Mouse (Mus musculus): ENCODE measurements at regions not wholly inside any gene's neighbourhood (a gene's known extent, or its start where the extent isn't known, plus 50 kb on each side); places are given as distances from the start of the nearest gene placed in this dataset.

DNA sequence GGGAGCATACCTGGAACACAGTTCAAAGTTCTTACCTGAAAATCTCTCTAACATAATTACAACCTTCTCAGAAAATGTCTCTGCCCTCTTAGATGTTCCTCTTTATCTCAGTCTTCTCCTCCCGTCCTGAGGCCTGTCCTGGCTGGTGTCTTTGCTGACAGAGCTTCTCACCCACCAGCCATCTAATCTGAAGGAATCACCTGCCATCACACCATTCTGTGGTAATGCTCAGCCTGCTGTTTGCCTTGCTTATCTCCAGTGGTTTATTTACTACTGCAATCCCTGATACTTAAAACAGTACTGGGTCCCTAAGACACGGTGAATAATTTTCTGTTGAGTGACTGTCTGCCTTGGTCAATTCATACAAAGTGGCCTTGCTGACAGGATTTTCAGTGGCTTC is 317.8 kb upstream of the Hnrnpa3 start:
- DNase-seq (ENCODE audit: low spot score), result no peak

DNA sequence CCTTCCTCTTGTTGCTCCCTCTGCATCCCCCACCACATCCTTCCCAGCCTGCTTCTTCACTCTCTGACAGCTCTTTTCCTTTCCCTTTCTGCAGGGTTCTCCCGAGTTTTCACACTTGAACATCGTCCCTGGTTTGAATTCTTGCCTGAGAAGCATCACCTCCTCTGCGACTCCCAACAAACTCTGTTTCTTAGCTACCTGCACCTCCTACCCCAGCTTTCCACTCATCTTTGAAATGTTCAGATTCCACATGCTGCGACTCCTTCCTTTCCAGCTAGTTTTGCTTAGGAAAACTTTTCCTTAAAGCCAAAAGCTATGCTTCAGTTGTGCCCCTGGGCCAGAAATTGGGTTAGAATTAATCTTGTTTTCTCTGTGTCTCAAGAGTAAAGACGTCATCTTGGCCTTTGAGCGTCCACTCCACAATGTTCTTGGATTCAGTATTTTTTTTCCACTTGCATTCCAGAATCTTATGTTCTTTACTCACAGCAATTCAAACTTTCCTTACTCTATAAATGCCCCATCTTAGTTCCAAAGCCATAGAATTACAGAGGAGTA is 317.3 kb upstream of the Hnrnpa3 start:
- no peak for DNase-seq (ENCODE audit: low spot score)

DNA sequence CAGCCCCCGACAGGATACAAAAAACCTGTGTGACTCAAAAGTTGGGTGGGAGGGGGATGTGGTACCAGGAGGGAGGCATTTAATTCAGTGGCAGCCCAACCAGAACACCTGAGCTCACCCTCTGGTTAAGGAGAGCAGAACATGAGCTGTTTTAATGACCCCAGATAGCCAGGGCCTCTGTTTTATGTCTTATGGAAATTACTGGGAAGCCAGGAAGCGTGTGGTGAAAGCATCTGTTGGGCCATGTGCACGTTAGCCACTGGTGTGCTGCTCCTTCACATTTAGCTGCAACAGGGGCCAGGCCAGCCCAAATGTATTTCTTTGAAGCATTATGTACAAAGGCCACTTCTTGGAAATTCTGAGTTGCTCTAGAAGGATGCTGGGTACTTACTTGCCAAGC is 308.2 kb upstream of the Hnrnpa3 start:
- DNase-seq (ENCODE audit: low spot score), result no peak

DNA sequence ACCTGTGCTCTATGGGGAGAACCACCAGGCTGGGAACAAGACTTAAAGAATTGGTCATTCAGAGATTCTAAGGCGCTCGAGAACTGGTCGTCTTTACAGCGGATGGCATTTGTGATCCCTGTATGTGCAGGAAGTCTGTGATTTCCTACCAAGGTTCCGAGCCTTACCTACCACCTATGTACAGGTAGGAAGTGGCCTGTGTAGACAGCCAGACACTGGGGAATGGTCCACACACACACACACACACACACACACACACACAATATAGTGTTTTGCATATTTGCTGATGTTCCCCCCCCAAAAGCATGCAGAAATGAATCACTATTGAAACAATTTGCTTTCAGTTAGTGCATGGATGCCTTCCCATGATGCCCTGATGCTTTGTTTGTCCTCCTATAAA is 307.1 kb upstream of the Hnrnpa3 start:
- no peak for DNase-seq (ENCODE audit: low spot score)

DNA sequence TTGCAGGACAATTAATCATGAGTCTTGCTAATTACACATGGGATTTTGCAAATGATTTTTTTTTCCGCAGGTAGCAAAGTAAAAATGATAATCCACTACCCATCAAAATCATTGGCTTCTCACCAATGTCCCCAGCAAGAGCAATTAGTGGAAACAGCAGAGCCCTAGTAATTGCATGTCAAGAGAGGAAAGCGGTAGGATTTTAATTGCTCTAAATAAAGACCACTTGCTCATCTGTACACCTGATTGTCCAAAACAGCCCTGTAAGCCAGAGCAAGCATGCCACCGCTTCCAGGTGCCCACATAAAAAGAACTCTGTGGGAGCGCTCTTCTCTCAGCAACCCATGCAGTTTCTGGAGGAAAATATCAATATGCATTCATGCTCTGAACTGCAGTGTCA is 306.5 kb upstream of the Hnrnpa3 start:
- DNase-seq (ENCODE audit: low spot score), result no peak

DNA sequence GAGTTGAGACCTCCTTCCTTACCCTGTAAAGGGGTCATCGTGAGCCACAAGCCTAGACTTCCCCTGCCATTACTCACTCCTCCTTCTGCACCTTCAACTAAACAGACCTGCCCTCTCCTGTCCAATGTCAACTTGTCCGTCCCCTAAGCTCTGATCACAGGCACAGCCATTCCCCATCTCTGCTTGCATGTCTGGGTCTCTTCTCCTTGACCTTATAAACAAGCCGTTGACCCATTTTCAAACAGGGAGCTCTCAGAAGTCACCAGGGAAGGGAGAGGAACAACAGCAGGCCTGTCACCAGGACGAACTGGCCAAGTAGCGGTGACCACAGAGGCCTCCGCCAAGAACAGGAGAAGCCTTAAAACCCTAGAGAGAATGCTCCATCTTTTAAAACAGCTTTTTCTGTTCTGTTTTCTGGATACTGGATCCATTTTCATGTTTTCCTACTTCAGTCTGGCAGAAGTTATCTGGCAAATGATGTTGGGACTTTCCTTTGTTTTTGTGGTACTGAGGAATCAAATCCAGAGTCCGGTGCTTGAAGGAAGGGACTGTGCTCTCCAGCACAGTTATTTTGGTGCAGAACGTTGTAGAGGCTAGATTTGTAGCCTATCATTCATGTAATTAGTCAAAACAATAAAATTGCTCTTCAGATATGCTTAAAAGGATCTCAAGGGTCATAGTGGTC is 302.2 kb upstream of the Hnrnpa3 start:
- no peak for DNase-seq (ENCODE audit: low spot score)

DNA sequence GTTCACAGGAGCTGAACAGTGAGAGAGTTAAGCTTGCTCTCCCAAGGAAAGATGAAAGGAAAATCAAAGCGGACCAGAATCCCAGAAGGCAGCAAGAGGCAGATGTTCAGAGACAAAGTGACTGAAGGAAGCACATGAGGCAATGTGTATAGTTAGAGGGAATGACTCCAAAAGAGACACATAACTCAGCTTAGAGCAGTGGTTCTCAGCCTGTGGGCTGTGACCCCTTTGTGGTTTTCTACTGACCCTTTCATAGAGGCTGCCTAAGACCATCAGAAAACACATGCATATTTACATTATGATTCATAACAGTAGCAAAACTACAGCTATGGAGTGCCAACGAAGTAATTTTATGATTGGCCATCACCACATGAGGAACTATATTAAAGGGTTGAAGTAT is 301.5 kb upstream of the Hnrnpa3 start:
- DNase-seq (ENCODE audit: low spot score), result no peak

DNA sequence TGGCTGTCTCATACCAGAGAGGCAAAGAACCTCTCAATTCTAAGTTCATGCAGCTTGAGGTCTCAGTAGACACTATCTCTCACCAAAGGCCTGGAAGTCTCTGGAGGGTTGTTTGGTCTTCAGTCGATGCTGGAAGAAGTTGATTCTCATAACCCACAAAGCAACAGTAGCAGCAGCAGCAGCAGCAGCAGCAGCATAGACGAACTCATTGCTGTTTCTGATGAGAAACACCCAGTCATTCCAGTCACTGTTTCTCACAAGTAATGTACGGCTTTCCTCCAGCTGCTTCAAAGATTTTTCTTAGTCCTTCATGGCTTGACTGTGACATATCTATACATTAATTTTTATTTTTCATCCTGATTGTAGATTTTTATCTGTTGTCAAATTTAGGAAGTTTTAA is 298.1 kb upstream of the Hnrnpa3 start:
- DNase-seq (ENCODE audit: low spot score), result no peak

DNA sequence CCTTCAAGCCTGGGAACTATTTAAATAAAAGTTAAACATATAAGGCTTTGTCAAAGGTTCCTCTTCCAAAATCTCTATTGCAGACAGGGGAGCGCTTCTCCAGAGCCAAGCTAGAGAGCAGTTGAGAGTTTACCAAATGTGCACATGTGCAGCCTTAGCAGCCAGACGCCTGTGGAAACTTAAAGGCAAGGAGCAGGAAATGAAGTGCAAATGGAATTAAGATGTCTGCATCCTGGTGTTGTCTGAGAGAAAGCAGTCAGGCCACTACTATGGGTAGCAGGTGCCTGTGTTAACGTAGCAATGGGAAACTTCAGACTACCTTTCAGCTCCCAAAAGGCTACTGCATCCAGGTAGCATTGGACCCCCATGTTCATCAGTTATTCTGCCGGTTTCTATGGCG is 282.4 kb upstream of the Hnrnpa3 start:
- DNase-seq (ENCODE audit: low spot score), result no peak

DNA sequence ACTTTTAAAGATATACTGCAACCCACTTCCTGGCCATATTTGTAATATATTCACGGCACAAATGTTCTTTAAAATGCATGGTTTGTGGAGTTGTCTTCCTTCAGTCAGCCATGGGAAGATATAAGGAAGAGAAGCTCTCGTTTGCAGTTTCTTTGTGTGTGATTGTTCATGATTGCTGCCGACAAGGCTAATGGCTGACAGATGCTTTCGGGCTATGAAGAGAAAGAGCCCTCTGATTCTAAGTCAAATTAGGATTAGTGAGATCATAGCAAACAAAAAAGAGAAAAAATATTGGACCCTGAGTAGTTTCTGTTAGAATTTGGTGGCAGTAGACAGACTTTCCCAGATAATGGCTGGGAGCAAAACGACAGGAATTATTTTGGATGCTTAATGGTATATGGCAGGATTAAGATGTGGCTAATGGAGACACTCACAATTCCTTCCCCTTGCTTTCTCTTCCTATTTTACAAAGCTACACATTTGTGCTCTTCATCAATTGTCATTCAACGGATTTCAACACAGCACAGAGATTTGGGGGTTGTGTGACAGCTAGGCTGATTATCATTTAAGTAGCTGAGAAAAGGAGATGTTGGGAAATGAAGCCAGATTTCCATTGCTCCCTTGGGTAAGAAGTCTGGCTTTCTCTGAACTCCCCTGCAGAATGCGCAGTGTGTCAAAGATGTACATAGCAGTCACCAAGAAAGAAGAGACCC is 273.4 kb upstream of the Hnrnpa3 start:
- DNase-seq (ENCODE audit: low spot score), result no peak

DNA sequence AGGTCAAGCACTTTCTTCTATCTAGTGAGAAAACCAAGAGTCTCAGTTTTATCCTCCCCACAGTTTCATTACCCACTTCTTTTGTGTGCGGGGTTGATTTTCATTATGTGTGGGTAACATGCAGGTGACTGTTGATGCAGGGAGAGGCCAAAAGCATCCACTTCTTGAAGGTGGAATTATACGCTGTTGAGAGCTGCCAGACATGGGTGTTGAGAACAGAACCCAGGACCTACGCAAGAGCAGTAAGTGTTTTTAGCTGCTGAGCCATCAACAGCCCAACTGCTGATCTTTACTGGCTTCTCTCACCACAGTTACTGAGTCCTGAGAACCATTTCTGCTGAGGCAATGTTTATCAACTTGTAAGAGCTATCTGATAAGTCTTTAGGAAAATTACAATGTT is 272.4 kb upstream of the Hnrnpa3 start:
- no peak for DNase-seq (ENCODE audit: low spot score)

DNA sequence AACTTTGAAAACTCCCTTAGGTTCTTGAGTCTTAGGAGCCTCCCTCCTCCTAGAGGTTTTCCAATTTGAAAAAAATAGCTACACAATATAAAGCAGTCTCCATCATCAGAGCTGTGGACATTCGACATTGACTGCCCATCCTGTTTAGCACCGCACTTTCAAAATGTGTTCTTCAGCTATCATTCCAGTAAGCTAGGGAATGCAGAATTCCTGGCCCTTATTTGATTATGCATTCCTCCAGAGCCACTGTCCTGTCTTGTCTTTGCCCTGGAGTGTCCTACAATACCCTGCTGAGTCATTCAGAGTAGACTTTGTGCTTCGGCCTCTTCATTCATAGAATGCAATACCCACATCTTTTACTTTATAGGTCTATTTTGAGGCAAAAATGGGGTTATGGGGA is 267.0 kb upstream of the Hnrnpa3 start:
- no peak for DNase-seq (ENCODE audit: low spot score)

DNA sequence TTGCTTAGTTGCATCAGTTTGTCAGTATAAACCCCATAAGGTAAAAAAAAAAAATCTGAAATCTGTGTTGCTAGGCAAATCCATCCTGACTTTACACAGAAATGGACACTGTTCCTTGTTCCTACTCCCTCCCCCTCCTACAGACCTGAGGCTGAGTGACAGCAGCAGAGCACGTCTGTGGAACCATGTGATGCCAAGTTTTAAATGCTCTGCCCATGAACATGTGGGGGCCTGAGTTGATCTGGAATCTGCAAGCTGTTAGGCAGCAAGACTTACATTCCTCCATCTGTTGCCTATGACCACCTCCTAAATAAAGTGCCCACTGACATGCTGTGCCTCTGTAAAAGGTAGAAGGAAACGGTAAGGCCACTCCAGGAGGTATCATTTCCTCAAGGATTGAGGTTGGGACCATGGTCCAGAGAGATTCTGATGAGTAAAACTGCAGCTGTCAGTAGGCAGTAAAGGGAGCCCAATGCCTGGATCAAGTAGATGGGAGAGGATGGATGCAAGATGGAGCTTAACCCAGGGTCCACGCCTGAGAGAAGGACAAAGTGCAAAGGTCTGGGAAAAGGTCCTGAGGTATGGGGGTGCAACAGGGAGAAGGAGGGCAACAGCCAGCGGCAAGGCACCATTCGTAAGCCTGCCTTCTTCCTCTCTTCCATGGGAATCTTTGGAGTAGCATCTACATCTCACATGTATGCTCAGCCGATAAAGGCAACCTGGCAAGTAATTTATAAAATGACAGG is 264.0 kb upstream of the Hnrnpa3 start:
- no peak for DNase-seq (ENCODE audit: low spot score)

DNA sequence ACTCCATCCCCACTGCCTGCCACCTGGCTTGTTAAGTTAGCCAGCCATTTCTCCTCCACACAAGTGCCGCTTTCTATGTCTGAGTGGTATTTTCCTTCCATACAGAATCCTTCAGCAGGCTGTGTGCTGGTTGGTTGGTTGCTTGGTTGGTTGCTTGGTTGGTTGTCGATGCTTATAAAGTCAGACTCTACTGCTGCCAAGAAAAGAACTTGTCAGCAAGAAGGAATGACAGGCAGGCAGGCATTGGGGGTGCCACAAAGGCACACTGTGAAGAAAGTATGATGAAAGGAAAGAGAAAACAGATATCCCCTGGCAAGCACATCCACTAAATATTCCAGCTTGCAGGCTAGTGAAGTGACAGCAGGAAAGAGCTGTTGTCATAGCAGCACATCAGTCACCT is 263.0 kb upstream of the Hnrnpa3 start:
- DNase-seq (ENCODE audit: low spot score), result no peak

DNA sequence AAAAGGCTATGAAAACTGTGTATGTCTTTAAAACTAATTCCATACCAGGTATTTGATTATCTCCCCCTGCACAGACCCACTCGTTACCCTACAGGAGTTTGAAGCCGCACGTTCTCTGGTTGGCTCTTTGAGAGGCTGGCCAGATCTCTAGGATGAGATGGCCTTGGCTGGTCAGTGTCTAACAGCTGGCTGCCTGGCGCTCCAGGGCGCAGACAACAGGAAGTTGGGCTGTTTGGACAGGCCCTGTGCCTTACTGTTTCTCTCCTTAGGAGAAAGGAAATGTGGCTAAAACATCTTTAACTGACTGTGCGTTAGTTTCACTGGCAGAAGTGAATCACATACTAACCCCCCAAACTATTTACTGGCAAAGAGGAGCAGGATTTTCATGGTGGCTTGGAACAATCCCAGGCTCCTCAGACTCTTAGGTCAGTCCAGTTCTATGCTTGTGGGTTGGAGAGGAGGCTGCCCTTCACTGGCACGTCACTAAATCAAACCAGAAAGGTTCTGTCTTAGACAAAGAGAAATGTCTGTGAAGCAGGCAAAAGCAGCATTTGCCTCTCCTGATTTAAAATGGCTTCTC is 258.7 kb upstream of the Hnrnpa3 start:
- no peak for DNase-seq (ENCODE audit: low spot score)

DNA sequence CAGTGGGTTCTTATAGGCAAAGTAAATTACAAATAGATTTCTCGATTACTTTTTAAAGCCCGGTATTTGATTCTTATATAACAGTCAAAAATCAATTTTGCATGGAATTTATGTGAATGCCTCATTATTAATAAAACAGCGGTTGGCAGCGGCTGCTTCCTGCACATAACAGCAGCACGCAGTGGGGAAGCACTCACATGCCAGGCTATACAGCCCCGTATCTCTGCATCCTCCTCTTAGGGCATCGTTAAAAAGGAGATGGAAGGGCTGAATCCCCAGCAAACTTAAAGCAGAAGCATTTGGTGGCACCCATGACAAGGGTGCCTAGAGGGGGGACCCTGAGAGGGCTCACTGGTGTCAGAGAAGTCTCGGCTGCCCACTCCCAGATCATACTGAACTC is 255.3 kb upstream of the Hnrnpa3 start:
- DNase-seq (ENCODE audit: low spot score), result no peak

DNA sequence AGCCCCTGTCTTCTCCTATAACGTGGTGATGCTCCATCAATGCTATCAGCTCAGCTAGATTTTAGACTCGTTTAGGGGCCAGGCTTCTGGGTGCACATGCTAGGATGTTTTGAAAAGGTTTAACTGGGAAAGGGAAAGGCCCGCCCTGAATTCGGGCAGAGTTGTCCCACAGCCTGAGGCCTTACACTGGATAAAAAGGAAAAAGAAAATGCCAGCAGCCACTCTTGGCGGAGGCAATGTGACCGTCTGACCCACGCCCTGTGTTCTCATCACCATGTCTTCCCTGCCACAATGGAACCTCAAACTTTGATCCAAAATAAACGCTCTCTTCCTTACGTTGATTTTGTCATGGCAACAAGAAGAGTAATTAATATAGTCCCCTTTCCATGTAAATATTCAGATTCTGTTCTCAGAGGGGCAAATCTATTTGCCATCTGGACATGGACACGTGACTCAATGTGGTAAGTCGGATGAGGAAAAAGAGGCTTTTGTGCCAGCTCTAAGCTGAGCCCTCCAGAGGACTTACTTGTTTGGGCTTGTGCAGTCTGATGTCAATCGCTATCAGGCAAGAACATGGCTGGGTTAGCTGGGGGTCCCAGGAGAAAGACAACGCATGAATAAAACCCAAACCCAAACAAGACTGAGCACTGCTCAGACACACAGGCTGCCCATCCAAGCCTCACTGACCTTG is 253.4 kb upstream of the Hnrnpa3 start:
- no peak for DNase-seq (ENCODE audit: low spot score)

DNA sequence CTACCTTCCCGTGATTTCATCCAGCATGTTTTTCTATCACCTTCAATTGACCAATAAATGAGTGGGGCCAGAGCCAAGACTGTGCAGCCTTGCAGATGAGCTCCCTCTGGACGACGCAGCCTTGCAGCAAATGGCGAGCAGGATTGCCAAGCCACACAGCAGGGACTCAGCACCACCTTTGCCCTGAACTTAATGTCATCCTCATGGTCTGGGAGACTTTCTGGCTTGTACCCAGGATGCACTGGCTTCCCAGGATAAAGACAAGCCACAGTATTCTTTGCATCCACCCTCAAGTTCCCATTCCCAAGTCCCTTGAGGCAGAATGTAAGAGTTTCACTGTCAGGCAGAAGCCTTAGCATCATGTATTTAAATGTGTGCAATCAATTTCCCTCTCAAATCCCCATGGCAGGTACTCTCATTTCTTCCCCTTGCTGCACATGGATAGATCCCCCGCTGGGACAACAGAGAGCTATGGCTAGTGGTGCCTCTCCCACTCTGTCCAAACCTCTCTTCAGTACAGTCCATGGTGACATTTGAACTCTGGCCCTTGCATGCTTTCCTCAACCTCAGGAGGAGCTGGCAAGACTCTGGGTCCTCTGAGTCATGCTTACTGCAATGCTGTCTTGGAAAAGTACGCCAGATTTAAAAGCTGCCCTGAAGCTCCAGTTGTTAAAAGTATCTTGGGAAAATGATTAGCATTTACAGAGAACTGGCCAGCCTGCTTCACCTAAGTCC is 252.2 kb upstream of the Hnrnpa3 start:
- DNase-seq (ENCODE audit: low spot score), result no peak

DNA sequence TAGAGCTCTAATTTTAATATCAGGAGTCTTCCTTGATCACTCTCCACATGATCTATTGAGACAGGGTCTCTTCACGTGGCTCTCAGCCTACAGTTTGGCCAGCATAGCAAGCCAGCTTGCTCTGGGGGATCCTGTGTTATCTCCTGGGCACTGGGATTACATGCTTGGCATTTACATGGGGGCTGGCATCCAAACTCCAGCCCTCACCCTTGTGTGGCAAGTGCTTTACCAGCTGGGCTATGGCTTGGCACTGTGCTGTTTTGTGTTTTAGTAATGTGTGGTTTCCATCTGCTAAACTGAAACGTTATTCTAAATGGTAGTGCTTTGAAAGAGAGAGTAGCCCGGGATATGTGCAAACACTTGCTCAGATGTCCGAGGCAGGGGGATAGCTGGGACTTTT is 251.5 kb upstream of the Hnrnpa3 start:
- no peak for DNase-seq (ENCODE audit: low spot score)

DNA sequence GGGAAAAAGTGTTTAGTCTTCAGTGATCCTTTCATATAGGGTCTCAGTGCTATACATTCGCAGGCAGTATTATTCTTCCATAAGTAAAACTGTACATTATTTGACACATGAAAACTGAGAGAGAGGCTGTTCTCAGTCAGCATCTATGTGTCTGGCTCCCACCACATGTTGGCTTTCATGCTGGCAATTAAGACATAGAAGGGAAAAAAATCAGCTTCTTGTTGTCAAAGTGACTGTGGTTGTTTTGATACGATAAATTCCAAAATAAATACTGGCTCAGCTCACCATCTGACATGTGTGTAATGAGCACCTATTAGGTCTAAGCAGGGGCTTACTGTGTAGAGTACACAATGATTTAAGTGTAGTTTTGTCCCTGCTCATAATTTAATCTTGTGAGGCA is 251.0 kb upstream of the Hnrnpa3 start:
- no peak for DNase-seq (ENCODE audit: low spot score)

DNA sequence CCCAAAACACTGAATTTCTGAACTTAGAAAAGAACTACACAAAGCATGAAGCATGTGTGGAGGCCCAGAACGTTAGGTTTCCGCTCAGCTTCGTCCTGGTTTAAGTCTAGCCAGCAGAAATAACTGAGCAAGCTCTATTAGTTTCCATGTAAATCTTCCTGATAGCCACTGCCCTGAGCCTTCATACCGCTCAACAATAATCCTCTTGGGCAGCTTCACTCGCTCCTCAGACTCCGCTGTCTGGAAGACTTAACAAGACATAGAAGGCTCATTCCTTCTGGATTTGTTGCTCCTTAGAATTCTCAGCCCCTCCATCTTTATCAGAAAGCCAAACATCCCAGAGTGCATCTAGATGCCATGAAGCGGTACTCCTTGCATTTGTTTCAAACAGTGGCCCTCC is 249.3 kb upstream of the Hnrnpa3 start:
- DNase-seq (ENCODE audit: low spot score), result no peak
